Mouse (Mus musculus) embryo, embryonic 11 days (tissue): Measurements from ENCODE around the gene Csrp3.

Source experiments
- DNase-seq: peaks from one replicate; pipeline ENCODE4 v3.0.0-alpha.2; 2015

The Csrp3 gene

DNA sequence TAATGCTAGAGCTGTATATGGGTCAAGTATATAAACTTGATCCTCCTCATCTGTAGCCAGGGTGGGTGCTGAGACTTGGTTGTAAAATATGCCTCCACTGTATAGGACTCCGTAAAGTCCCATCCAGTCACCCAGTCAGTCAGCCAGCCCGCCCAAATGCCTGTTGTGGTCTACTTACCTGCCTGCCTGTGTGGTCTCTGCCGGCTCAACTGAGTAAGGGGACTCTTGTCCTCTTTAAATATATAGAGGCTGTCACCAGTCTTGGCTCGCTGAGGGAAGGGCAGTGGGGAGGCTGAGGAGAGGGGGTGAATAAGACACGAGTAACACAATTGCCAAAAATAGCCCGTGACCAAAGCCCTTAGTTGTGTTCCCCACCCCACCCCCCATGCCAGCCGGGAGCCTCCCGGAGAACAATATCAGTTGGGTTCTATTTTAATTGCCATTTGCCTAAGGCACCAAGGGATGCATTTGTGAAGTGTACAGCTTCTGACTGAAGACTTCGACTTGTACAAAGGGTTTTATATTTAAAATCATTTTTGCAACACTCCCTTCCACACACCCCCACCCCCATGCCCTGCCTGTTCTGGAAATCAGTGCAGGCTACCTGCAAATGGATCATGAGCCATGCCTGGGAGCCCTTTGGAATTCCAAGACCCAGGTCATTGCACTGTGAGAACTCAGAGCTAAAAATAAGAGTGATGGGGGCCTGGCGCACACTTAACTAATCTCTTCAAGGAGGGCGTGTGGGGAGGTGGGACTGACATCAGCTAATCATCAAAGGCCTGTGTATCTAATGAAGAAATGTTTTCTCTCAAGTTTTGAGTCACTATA is at the start of gene Csrp3:
Gene Csrp3, minus strand, starts transcription at position 214 of the 831 bp plus-strand sequence.
- DNase-seq = no peak

DNA sequence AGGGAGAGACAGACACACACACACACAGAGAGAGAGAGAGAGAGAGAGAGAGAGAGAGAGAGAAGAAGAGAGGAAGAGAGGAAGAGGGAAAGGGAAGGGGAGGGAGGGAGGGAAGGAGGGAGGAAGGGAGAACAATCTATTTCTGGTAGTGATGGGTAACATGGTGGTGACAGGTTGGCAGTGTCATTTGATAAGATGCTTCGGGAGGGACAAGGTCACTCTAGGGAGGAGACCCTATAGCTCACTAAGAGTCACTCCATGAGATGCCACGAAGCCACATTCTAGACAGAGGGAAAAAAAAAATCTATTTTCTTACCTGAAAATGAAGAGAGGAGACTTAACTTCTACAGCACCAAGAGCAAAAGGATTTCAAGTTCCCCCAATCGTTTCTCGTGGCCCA is 48.2 kb upstream of the Csrp3 start:
- no peak for DNase-seq

DNA sequence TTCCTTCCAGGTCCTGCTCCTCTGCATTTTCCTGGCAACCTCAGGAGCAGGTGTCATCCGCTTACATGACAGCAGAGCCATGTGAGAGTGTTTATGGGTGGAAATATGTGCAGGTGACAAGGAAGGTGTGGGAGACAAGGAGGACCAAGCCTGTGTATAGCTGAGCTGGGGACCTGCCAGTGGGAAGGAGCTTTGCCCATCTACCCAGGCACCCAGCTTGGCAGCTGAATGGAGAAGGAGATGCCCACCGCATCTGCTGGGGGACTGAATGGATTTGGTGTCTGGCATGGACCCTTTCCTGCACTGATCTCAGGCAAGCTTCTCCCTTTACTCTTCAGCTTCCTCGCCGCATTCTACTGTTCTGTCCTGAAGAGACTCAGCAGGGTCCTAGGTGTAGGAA is 47.6 kb upstream of the Csrp3 start:
- no peak for DNase-seq

DNA sequence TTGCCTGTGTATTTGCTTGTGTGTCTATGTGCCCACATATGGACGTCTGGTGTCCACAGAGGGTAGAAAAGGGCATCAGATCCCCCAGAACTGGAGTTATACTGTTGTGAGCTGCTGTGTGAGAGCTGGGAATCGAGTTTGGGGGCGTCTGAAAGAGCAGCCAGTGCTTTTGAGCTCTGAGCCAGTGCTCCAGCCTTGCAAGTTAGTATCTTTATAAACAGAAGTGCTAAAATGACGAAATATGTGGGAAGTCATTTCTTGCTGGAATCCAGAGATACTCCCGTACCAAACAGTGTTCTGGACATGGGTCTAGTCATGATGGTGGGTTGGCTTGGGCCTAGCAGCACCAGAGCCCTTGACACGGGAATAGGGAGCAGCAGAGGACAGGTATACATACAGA is 46.9 kb upstream of the Csrp3 start:
- DNase-seq = no peak

DNA sequence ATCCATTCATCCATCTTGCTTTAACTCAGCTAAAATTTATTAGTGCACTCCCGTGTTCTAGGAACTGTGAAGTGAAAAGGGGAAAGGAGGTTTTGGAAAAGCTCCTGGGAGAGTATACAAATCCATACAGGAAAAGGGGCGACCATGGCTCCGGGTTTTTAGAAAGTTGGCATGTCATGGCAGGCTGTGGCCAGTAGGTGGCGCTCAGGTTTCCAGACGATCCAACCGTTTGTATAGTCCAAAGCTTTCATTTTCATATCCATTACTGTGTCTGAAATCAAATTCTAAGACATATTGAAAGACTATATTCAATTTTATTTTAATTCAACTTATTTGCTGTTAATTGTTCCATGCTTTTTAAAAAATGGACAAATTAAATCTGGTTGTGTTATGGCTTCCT is 46.3 kb upstream of the Csrp3 start:
- DNase-seq = peak; percentile 71

DNA sequence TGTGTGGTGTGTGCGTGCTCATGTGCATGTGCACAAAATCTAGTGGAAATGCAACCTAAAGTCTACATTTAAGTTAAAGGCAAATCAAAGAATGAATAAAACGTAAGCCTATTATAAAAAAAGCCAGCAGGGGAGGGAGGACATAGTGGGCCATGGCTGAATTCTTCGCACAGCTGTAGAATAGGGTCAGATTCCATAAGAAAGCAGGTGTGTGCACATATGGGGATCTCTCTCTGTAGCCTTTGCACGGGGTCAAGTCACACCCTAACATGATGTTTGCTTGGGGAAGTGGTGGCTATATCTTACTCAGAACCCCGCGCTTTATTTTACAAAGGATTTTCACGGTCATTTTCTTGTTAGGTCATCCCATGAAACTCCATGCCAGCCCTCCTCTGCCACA is 45.3 kb upstream of the Csrp3 start:
- DNase-seq = no peak

DNA sequence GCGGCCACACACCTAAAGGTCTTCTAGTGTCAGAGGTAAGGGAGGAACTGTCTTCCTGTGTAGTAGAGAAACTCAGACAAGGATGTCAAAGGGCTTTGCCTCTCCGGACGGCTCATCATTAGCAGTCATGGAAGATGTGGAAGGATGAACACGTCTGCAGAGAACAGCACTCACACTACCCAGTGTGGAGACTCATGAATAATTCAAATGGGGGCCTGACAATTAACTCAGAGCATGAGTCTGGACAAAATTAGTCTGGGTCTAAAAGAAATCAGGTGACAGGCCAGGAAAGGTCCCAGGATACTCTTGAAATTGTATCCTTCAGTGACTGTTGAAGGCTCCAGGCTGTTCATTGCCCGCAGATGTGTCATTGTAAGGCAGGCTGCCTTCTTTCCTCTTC is 43.2 kb upstream of the Csrp3 start:
- DNase-seq = no peak

DNA sequence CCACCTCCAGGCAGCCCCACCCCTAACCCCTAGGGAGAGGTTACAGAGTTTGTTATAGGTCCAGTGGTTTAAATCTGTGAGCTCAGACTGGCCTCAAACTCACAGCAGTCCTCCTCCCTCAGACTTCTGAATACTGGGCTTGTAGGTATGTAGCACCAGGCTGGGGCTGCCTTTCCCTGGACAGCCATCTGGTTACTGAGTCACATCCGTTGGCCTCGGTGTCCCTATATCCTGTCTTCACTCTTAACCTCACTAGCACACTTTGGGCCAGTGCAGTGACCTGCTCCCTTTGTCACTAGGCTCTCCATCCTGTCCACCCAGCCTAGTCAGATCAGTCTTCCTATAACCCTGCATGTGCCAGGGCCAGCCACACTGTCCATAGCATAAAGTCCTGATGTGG is 40.9 kb upstream of the Csrp3 start:
- DNase-seq = no peak

DNA sequence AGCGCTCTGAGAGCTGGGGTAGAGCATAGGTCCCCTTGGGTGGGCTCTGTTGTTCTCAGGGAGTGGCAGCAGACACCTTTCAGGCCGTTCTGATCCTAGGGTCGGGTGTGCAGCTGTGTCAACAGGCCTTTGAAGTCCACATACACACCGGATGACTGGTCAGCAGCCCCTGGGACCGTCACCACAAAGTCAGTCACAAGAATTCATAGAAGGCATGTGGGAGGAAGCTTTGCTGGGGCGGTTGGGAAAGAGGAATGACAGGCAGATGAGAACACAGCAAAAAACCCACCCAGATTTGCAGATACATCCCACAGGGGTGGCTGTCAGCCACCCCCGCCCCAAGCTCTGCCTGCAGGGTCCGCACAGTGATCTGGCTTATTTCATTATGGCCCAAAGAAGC is 40.1 kb upstream of the Csrp3 start:
- DNase-seq = no peak

DNA sequence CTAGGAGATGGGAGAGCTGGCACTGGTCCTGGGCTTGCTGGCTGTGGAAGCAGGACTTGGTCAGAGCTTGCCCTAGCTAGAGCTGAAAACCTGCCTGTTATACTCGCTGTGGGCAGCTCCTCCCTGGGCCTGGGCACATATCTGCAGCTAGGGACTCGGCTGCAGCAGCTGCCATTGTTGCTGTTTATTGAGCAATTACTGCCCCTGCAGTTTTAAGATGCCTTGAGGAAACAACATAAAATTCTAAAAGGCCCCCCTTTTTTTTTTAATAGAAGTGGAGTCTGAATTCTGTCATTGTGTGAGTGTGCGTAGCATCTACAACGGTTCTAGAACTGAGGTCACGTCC is 36.4 kb upstream of the Csrp3 start:
- DNase-seq = no peak

DNA sequence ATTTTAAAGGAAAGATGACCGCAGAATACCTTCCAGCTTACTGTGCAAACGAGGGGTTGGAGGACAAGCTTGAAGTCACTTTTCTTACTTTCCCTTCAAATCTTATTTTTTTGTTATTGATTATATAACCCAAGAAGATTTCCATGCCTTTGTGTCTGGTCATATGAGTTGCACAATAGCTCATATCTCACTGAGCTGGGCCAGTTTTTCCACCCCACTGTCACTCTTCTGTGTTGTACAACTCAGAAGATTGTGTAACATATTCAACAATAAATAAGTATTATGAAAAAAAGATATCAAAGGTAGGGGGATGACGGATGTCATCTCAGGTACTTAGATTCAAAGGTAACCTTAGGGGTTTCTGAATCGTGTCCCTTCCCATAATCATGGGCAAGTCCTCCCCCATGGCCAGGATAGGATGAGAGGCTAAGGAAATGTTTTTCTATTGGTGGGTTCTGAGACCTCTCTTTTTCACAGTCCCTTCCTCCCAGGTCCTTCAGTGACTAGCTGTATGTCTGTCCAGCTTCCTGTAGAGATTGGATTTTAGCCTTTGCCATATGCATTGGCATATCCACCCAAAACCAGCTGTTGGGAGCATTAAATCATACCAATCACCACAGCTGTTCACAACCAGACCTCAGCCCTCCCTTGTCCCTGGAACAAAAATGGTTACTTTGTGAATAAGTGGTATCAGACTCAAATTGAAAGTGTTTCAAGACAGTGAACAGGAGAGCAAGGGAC is 35.9 kb upstream of the Csrp3 start:
- DNase-seq = no peak

DNA sequence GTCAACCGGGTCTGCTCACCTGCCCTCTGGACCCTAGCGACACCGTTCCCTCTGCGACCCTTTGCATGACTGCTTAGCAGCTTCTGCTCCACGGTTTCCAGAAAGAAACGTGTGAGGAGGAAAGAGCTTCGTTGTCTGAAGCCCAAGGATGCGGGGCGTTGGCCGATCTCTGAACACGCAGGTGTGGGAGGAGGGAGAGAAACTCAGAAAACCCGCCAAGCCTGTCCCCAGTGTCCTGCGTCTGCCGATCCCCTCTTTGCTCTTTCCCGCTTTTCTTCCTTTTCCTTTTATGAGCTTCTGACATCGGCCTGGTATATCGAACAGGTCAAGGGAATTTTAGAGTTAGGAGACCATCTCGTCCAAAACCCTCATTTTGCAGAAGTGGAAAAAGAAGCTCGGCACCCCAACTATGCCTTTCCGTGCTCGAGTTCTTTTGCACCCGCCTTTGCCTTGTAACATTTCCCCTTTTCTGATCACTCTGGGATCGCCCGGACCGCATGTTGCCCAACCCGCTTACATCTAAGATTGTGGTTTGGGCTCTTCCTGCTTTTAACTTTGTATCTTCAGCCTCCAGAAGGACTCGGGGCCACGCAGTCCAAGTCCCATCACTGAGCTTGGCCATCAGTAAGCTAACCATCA is 34.3 kb upstream of the Csrp3 start:
- peak; percentile 36 for DNase-seq

DNA sequence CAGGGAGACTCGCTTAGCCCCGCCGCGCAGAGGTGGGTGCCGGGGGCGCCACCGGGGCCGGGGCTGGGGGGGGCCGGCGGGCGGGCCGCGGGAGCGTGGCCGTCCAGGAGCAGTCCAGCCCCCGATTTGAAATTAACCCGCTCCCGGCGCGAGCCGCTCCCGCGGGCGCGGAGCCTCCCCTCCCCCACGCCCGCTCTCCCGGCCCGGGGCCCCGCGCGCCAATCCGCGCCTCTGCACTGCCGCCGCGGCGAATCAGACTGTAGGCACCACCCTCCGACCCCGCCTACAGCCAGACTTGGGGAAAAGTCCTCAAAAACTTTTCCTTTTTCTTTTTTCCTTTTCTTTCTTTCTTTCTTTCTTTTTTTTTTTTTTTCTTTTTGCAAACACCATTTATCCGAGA is 33.7 kb upstream of the Csrp3 start, which contains the start of gene E2f8:
Gene E2f8, minus strand, starts transcription at position 111 of the 400 bp plus-strand sequence.
- DNase-seq = peak; percentile 94

DNA sequence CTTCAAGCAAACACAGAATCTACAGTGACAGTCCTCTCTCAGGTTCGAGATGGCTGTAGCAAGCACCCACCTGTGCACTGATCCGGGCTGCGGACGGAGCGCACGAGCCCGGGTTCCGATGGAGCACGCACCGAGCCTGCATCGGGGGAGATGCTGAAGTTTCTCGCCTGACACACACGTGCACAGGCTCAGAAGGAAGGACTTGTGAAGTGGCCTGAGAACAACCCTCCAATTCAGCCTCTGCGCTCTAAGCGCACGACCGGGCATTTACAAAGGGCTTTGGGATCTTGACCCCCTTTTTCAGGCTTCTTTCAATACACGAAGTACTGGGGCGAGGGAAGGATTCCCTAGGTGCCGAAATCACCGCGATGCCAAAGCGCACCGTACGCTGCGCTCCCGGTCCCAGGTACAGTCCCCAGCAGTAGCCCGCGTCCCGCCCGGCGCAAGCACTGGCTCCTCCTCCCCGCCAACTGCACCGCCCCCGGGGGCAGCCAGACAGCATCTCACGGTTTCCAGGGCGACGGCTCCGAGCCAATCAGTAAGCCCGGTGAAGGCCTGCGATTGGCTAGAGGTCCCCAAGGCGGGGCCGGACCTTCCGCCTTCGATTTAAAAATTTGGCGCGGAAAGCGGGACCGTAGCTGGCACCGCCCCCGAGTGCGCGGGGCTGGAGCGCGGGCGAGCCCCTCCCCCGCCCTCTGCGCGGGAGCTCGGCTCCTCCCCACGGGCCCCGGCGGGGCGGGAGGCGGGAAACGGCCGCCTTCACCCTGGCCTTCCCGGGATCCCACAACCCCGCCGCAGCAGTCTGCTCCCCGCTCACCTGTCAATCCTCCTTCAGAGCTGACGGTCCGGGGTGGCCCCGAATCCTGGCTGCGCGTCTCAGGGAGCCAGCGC is 33.0 kb upstream of the Csrp3 start:
- peak; percentile 100 for DNase-seq

DNA sequence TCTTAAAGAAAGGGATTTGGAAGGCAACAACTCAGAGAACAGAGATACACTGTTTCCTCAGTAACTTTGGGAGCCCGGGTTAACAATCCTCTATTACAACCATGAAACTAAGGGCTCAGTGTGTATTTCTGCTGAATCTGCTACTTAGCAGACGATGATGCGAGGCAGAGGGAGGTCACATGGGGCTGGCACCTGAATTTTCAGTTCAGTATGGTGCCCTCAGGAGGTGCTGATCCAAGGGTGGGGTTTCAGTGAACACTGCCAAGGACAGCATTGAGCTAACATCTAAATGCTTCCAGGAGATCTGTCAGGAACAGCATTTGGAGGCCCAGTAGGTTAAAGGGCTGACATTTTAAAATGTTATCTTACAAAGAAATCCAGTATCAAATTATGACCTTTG is 31.7 kb upstream of the Csrp3 start:
- DNase-seq = no peak

DNA sequence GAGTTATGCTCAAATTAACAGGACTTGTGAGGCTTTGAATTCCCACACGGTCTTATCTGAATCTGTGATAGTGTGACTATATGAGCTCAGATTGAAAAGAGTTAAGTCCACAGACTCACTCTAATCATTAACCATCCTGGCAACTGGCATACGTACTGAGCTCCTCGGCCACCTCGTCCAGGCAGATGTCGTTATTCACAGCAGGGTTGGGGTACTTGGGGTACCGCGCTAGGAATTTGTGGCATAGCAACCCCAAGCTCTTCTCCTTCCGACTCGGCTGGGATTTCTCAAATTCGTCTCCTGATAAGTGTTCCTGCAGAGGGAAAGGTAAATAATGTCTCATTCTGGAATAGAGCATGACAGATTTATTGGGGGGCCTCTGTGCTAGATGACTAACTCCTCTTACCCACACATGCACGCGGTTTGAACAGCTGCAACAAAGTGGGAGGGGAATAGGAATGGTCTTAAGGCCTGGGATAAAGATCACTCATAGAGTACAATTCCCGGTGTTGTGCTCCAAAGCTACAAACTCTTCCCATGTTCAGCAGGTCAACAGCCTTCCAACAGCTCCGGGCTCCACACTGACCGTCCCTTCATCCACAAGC is 30.1 kb upstream of the Csrp3 start:
- no peak for DNase-seq

DNA sequence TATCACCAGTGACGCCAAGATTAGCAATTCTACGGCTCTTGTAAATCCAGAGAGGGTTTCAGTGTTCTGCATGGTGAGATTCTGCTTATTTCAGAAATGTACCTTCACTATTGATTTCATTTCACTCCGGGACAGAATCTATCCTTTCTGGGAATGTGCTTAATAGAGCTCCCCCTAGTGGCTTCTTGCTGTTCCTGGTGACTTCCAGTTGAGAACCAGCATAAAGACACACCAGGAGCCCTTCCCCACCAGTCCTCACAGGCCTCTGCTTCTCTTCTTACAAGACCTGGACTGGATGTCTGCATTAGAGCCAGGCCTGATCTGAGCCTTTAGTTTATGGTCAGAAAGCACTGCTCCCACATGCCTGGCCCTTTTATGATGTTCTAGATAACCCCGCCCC is 28.7 kb upstream of the Csrp3 start:
- DNase-seq = peak; percentile 78

DNA sequence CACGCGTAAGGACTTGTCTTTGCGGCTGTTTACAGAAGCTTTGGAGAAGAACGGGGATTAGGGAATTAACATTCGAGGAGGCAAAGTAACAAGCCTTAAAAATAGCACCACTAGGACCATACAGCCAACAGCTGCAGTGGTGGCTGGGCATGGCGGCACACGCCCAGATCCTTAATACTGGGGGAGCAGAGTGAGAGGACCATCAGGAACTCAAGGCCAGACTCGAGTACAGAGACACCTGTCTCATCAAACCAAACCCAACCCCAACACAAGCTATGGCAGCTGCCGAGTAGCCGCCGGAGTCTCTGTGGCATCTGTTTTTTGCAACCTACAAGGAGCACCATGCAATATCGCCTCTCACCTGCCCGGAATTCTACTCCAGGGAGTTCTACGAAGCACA is 27.3 kb upstream of the Csrp3 start:
- no peak for DNase-seq

DNA sequence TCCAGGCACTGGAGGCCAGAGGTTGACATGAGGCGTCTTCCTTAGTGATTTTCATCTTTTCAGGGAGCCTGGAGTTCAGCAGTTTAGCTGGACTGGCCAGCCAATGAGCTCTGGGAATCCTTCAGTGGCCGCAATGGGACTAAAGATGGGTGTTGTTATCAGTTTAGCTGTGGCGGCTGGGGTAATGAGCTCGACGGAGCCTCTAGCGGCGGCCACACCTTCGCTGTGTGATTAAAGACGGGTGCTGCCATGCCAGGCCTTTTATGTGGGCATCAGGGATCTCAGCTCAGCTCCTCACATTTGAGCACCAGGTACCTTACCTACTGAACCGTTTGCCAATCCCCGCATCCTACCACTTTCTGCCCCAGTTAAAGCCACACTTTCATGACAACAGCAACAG is 23.5 kb upstream of the Csrp3 start:
- no peak for DNase-seq

DNA sequence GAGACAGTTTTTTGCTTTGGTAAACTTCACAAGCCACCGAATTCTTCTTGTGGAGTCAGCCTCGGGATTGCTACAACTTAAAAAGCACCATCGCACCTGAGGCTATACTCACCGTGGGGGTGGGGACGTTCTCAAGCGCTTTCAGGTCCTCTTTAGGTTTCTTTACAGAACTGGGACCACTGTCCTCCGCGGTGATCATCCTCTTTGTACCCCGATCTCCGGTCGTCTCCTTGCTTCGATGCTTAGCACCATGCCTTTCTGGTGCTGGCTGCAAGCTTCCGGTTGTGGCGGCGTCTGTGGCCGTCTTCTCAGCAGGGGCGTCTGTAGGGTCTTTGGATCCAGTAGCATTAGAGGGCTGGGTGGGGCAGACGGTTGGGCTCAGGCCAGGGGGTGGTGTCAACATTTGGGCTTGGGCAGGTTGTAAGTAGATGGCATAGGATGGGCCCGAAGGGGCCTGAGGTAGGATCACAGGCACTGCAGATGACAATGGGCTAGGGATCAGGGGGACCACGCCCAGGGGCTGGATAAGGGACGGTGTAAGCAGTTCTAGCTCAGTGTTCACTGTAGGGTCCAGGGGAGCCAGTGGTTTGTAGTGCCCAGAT is 22.8 kb upstream of the Csrp3 start:
- no peak for DNase-seq

DNA sequence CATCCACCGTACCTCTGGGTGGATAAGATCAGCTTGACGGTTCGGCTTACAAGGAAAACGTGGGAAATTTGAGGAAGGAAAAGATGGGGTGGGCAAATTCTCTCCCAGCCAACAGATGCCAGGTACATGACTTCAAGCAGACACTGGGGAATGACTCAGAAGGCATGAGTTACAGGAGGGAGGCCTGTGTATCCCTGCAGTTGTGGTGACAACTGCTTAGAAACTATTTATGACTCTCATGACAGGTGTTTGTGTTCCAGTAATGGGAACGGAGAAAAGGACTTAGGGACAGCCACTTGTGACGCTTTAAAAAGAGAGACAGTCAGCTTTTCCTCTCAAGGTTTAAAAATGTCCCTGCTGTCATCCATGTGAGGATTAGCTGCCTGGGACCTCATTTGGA is 22.3 kb upstream of the Csrp3 start:
- DNase-seq = no peak

DNA sequence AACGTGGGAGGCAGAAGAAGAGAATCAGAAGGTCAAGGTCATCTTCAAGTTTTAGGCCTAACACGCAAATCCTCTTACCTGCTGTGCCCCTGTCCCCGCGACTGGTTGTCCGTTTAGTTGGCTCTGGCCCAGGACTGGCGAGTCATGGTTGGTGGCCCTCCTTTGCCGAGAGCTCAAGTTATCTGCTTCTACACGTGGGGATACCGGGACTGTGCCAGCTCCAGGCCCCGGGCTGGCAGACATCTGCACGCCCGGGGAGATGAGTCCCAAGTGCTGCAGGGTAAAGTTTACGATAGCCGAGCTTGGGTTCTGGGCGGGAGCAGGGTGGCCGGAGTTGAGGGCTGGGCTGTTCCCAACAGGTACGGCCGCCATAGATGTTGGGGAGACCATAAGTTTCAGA is 19.7 kb upstream of the Csrp3 start:
- DNase-seq = no peak
